Mouse (Mus musculus) liver, adult 2 months (tissue): ENCODE data around the gene Prmt3. TPM values are rescaled to one million over a fixed set of nuclear protein-coding genes. Genes with fewer than 3 reads are reported as not detected.

ENCODE experiments used
- DNase-seq: peaks from one replicate; pipeline ENCODE4 v3.0.0-alpha.2; 2011; ENCODE audit warnings: low read depth, low spot score; ENCODE audit errors: extremely low read depth
- H3K27ac ChIP-seq: fragments of 200-500 bp; replicated peaks from 2 replicates; pipeline ENCODE4 v1.5.1; 2012; ENCODE audit warnings: low read depth, mild to moderate bottlenecking, control low read depth, inconsistent platforms, low read length; ENCODE audit not compliant: insufficient read depth
- H3K27me3 ChIP-seq: fragments of 200-500 bp; 2 replicates; pipeline ENCODE4 v1.6.1; 2012; ENCODE audit warnings: mild to moderate bottlenecking, moderate library complexity, low read length, inconsistent platforms; ENCODE audit not compliant: control insufficient read depth, insufficient read depth
- H3K36me3 ChIP-seq: fragments of 200-500 bp; 2 replicates; pipeline ENCODE4 v1.6.1; 2012; ENCODE audit warnings: low read length, inconsistent platforms; ENCODE audit not compliant: control insufficient read depth, insufficient read depth
- H3K4me1 ChIP-seq: fragments of 200-500 bp; 2 replicates; pipeline ENCODE4 v1.6.1; 2011; ENCODE audit warnings: low read length; ENCODE audit not compliant: control insufficient read depth, insufficient read depth
- H3K4me3 ChIP-seq: fragments of 200-500 bp; 2 replicates; pipeline ENCODE4 v1.5.1; 2011; ENCODE audit warnings: low read depth, mild to moderate bottlenecking, control low read depth, low read length, moderate library complexity; ENCODE audit not compliant: insufficient read depth
- H3K79me2 ChIP-seq: fragments of 200-500 bp; 2 replicates; pipeline ENCODE4 v1.6.1; 2012; ENCODE audit warnings: inconsistent platforms, mild to moderate bottlenecking, low read length, moderate library complexity; ENCODE audit not compliant: control insufficient read depth, insufficient read depth
- H3K9ac ChIP-seq: fragments of 200-500 bp; 2 replicates; pipeline ENCODE4 v1.6.1; 2012; ENCODE audit warnings: low read depth, mild to moderate bottlenecking, control low read depth, inconsistent platforms, low read length
- CTCF ChIP-seq: fragments of 200-500 bp; IDR thresholded peaks from 2 replicates; pipeline ENCODE4 v1.5.1; 2011; ENCODE audit warnings: low read depth, low read length, control low read depth
- POLR2A ChIP-seq: fragments of 200-500 bp; IDR thresholded peaks from 2 replicates; pipeline ENCODE4 v1.6.1; 2011; ENCODE audit warnings: low read length, control low read depth; ENCODE audit not compliant: insufficient read depth; ENCODE audit errors: extremely low read depth
- WGBS: fragments of 180-500 bp; shearing (Covaris S2); methylation state at CpG from one replicate; pipeline ENCODE4 v1.1.7; 2018; 5-methylcytosine and 5-hydroxymethylcytosine counted together
- polyA plus RNA-seq: library from polyadenylated mRNA; depleted of rRNA; stranded (reverse); fragments of >200 nt; gene quantifications from 2 replicates; pipeline ENCODE4 v1.2.3, GENCODE M21; 2012
- total RNA-seq: library from RNA; depleted of rRNA; stranded (reverse); fragments of >200 nt; gene quantifications from 2 replicates; pipeline ENCODE4 v1.2.3, GENCODE M21; 2014

Gene Prmt3
- total and polyA plus RNA-seq, 2 experiments, result 6.7 to 10.5 TPM

DNA sequence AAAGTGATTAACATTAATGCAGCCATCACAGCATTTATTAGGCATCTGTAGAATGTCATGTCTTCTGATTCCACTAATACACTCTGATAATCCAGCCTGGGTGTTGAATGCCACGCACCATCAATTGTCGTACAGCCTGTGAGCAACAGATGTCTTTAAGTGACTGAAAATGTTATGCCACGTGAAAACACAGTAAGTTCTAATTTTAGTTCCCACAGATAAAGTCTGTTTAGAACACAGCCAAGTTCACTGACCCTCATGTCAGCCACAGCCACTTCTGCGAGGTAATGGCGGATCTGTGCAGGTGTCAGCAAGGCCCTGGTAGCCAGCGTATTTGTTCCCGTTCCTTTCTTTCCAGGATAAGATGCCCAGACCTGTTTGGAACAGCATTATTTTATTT is 12.0 kb upstream of the Prmt3 start:
- no peak overlapping the region for H3K27ac ChIP-seq
- no peak overlapping the region for H3K4me3 ChIP-seq
- TF ChIP-seq POLR2A (no peak), CTCF (no peak)
- H3K79me2 ChIP-seq, result peaks cover 2% of the 10 kb centered on the region; the same call in 1 of the 2 replicates
- 75% methylated on average over 7 of the region's 7 CpGs for WGBS
- DNase-seq, result peak; percentile 34
- no peak overlapping the region for H3K9ac ChIP-seq
- H3K27me3 ChIP-seq, result no peaks in the 10 kb centered on the region
- peaks cover 48% of the 10 kb centered on the region for H3K36me3 ChIP-seq
- H3K4me1 ChIP-seq, result peaks cover 13% of the 10 kb centered on the region

DNA sequence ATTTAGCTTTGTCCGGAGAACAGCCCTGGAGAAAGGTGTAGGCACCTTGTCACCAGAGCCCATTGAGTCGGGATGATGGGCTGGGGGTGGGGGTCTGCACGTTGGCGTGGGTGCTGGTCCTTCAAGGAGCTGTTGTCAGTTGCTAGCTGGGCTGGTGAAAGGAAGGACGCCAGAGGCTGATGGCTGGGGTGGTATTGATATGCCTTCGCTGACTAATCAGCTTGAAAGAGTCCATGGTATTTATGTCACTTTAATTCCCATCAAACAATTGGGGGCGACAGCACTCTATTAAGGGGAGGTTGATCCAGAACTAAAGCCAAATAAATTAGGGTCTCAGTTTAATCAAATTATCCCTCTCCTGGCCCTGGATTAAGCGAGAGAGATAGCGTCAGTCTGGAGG is 9.6 kb upstream of the Prmt3 start:
- Histone ChIP-seq H3K36me3 (peaks cover 64% of the 10 kb centered on the region), H3K27ac (no peak overlapping the region), H3K4me3 (no peak overlapping the region), H3K79me2 (no peaks in the 10 kb centered on the region), H3K27me3 (no peaks in the 10 kb centered on the region), H3K9ac (no peak overlapping the region), H3K4me1 (peaks cover 4% of the 10 kb centered on the region)
- WGBS, result 83% methylated on average over 9 of the region's 9 CpGs
- DNase-seq, result no peak
- TF ChIP-seq POLR2A (no peak), CTCF (no peak)

DNA sequence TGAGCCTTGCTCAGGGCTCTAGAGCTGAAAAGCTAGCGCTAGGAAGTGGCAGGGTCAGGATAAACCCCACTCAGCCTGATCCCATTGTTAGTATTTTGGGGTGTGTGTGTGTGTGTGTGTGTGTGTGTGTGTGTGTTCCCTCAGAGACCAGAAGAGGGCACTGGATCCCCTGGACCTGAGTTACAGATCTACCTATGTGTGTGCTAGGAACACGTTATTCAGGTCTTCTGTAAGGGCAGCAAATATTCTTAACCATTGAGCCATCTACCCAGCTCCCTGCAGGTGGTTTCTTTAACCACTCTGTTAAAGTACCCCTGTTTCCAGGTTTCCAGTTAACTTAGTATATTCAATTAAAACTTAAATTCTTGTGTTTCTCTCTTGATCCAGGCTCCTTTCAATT is 3.8 kb upstream of the Prmt3 start:
- no peak for DNase-seq
- TF ChIP-seq POLR2A, result no peak
- no peak for TF ChIP-seq CTCF
- Histone ChIP-seq H3K9ac (no peak overlapping the region), H3K36me3 (peaks cover 43% of the 10 kb centered on the region), H3K27me3 (no peaks in the 10 kb centered on the region), H3K4me3 (no peak overlapping the region), H3K27ac (no peak overlapping the region), H3K79me2 (no peaks in the 10 kb centered on the region), H3K4me1 (peaks cover 2% of the 10 kb centered on the region; the same call in 1 of the 2 replicates)
- 91% methylated on average over 2 of the region's 2 CpGs for WGBS

DNA sequence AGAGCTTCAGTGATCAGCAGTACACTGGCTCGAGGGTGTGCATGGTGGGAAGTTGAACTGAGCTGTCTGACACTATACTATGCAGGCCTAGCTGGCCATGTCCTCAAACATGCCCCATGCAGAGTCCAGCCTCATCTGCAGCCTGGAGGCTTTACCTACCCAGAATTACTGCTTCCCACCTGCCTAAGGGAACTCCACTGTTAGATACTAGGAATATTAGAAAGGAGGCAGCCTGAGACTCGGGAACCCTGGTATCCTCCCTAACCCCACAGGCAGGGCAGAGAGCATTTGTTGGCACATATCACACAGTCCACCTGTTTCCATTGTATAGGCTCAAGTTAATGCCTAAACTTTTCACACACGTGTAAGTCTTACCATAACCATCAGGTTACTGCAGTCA is 561 bp upstream of the Prmt3 start:
- H3K4me1 ChIP-seq, result peaks cover 2% of the 10 kb centered on the region; the same call in 1 of the 2 replicates
- no peaks in the 10 kb centered on the region for H3K79me2 ChIP-seq
- no peaks in the 10 kb centered on the region for H3K27me3 ChIP-seq
- H3K4me3 ChIP-seq, result no peak overlapping the region
- peaks cover 30% of the 10 kb centered on the region for H3K36me3 ChIP-seq
- TF ChIP-seq POLR2A (no peak), CTCF (no peak)
- no peak for DNase-seq
- WGBS, result 34% methylated on average over 3 of the region's 3 CpGs
- H3K27ac ChIP-seq, result no peak overlapping the region
- no peak overlapping the region for H3K9ac ChIP-seq

GRCm38 (mm10) chr7:49778904-49779615 is 914 bp downstream of the Prmt3 start:
- TF ChIP-seq CTCF (no peak), POLR2A (no peak)
- H3K4me3 ChIP-seq, result peak overlapping the region; percentile 91; the same call in 1 of the 2 replicates
- no peak overlapping the region for H3K27ac ChIP-seq
- H3K27me3 ChIP-seq, result no peaks in the 10 kb centered on the region
- peak overlapping the region; percentile 20; the same call in 1 of the 2 replicates for H3K9ac ChIP-seq
- WGBS, result 79% methylated on average over 12 of the region's 12 CpGs
- no peaks in the 10 kb centered on the region for H3K79me2 ChIP-seq
- DNase-seq, result no peak
- peaks cover 17% of the 10 kb centered on the region; the same call in 1 of the 2 replicates for H3K36me3 ChIP-seq
- peaks cover 2% of the 10 kb centered on the region; the same call in 1 of the 2 replicates for H3K4me1 ChIP-seq

- H3K27me3 ChIP-seq, result no peaks in the 10 kb centered on the region
- 93% methylated on average over 2 of the region's 2 CpGs for WGBS
- H3K27ac ChIP-seq, result no peak overlapping the region
- TF ChIP-seq POLR2A (no peak), CTCF (no peak)
- peaks cover 2% of the 10 kb centered on the region; the same call in 1 of the 2 replicates for H3K4me1 ChIP-seq
- no peak overlapping the region for H3K9ac ChIP-seq
- no peaks in the 10 kb centered on the region for H3K79me2 ChIP-seq
- H3K36me3 ChIP-seq, result peaks cover 15% of the 10 kb centered on the region; the same call in 1 of the 2 replicates
- H3K4me3 ChIP-seq, result no peak overlapping the region
- no peak for DNase-seq
These were observed 4.9 kb downstream of the Prmt3 start for GRCm38 (mm10) chr7:49783017-49783416.
